Mouse (Mus musculus) erythroid progenitor cell, adult 5-6 weeks (primary cell): ENCODE results near the gene Cfap97d1. TPM values are rescaled to one million over a fixed set of nuclear protein-coding genes. Genes with fewer than 3 reads are reported as not detected.
"Not testable (repeated sequence)": the region's sequence is repeated elsewhere in the genome, so short reads cannot be mapped to it uniquely, and the experiment has no call there.

Experiments used
- ATAC-seq: replicated peaks from 2 replicates; pipeline ENCODE4 v1.8.0; 2016; ENCODE audit warnings: moderate number of reproducible peaks, mild to moderate bottlenecking, moderate TSS enrichment, inconsistent platforms; ENCODE audit not compliant: poor library complexity, low FRiP score, severe bottlenecking
- total RNA-seq, 2 experiments: library from RNA; stranded (forward) in 1 of 2; stranded (reverse) in 1 of 2; fragments of 150-400 nt in 1 of 2; fragments of 186-747, 209-891 nt in 1 of 2; gene quantifications; 2 replicates each; pipeline versions ENCODE4 v1.2.3 to v1.2.4; 2015 to 2017; ENCODE audit warnings: low replicate concordance in 2 of 2

Cfap97d1 gene
- total RNA-seq, 2 experiments from 2014 or later: not detected

DNA sequence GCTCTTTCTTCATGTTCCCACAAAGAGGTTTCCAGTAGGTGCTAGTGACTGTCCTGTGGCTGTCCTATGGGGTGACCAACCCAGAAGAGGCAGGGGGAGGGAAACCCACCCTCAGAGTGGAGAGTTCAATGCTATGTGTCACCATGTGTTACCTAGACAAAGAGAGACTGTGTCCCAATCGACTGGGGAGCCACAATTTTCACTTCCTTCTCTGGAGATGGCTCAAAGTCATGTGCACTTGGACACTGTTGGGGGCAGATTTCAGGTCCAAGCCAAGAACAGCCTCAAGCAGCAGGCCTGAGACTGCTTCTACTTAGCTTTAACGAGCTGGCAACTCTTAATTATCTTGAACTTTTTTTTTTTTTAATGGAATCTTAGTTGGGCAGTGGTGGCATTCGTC, 12.0 kb upstream of the Cfap97d1 start:
- no peak for ATAC-seq

DNA sequence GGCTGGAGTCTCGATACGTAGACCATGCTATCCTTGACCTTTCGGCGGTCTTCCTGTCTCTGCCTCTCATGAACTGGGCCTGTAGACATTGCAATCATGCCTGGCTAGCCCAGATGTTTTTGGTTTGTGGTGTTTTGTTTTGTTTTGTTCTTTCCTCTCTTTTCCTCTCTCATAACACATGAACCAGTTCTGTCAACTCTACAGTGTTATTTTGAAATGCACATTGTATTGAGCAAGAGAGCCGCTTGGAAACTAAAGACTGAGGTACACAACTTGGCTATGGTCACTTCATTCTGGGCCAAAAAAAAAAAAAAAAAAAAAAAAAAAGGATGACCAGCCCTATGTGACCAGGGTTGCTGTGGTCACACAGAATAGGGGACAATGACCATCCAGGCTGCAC, 11.4 kb upstream of the Cfap97d1 start:
- ATAC-seq: no peak

DNA sequence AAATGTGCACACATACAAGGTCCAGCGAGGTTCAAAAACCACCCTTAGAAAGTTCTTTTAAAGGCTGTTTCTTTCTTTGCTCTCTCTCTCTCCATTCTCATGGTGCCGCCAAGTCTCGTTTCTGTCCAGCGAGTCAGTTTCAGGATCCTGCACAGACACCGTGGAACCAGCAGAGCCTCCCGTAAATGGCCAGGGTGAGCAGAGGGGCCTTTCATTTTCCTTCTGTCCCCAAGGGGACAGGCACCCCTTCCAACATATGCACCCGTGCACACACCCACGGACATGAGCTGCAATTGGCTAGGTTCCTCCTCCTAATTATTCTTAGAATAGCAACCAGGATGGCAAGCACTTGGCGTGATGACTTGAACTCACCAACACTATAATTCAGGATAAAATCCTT, 10.6 kb upstream of the Cfap97d1 start:
- no peak for ATAC-seq

DNA sequence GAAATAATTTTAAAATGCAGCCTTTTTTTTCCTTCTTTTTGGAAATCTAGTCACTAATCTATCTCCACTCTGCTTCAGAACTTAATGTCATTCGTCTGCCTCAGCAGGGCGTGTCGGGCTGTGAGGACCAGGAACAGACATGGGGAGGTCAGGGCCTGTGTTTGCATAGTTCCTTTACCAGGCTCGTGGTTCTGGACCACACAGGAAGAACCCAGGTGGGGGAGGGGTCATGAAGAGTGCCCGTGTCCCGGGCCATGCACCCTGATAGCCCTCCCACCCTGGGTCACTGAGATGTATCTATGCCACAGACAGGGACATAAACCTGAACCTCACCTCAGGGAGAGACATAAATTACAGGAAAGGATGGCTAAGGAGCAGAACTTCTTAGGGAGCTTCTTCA, 9.9 kb upstream of the Cfap97d1 start:
- ATAC-seq: no peak

DNA sequence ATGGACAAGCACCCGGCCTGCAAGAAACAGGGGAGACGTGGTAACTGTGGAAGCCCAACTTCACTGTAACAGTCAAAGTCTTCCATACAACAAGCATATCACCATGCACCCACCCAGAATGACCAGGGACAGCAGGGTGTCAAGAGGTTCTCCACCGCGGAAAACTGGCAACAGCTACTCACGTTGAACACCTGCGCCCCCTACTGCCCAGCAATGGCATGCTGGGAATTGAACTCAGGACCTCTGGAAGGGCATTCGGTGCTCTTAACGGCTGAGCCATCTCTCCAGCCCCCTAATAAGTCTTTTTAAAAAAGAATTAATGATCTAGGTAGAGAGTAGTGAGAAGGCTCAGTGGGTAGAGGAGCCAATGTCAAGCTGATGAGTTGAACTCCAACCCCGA, 9.2 kb upstream of the Cfap97d1 start:
- ATAC-seq: no peak

DNA sequence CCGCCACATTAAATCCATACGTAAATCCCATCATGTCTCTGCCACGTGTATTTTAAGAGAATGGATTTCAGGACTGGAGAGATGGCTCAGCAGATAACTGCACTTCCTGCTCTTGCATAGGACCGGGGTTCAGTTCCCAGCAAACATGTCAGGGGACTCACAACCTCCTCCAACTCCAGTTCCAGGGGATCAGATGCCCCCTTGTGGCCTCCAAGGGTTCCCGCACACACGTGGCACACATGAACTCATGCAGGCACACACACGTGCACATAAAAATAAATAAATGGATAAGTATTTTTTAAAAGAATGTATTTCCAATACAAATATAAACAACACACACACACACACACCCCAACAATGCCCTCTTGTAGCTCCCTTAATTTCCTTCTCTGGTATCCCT, 7.1 kb upstream of the Cfap97d1 start:
- no peak for ATAC-seq

DNA sequence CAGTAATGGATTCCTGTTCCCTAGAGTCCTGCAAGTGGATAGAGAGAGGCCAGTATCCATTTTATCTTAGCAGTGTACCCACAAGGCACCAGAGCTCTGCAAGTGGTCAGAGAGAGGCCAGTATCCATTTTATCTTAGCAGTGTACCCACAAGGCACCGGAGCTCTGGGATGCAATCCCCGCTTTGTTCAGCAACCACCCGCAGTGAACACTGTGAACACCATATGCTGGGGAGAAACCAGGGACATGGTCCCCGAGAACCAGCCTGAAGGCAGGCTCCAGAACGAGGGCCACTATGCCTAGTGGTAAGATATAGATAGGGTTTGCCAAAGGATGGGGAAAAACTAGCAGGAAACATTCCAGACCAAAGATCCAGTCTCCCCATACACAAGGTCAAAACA, 4.9 kb upstream of the Cfap97d1 start:
- no peak for ATAC-seq

DNA sequence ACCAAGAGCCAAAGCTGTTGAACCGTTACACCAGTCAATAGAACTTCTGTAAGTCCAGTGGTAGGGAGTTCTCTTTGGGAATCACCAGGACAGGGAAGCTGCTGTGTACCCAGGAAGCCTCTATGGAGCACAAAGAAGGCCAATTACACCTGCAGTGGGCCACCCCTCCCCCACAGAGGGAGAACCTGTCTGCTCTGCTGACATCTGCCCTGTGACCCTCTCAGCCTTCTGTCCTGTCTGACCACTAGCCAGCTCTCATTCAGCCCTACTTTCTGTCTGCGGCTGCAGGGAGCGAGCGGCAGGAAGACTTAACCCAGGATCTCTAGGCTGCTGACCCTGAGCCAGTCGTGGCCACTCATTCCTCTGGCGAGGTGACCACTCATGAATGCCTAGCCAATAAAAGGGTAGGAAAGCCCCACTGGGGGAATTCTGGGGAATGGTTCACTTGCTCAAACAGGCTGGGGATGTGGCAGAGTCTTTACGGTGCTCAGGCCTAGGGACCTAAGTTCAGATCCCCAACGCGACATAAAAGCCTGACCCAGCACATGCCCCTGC, 3.4 kb upstream of the Cfap97d1 start:
- ATAC-seq: no peak

DNA sequence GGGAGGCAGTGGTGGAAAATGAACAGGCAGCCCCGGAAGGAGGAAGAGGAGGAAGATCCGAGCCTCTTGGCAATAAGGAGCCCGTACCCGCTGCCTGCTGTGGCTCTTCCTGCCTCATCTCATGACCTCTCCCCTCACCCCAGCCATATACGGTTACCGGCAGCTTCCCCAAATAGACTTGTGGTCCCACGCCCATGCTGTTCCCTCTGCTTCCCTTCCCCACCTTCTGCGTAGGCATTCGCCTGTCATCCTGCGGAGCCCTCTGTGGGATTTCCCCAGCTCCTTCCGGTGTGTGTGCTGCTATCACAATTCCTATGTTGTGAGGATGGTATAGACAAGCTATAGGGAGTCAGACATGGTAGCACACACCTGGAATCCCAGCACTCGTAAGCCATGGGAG, 2.2 kb upstream of the Cfap97d1 start:
- ATAC-seq: no peak

DNA sequence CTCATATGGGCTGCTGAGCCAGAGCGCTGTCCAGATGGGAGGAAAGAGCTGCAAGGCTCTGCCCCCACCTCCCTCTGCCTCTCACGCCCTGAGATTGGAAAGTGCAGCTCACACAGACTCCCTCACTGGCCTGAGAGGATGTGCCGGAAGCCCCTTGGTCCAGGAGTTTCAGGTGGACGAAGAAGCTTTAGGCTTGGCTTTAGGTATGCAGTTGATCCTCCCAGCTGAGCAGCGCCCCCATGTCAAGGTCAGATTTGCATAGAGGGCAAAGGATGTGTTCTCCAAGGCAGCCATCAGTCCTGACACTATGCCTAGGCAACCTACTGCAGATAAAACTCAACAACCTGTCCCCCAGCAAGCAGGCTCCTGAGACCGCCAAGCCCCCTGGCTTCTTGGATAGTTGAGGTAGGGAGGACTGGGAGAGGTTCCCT, 1.1 kb upstream of the Cfap97d1 start:
- ATAC-seq: no peak

DNA sequence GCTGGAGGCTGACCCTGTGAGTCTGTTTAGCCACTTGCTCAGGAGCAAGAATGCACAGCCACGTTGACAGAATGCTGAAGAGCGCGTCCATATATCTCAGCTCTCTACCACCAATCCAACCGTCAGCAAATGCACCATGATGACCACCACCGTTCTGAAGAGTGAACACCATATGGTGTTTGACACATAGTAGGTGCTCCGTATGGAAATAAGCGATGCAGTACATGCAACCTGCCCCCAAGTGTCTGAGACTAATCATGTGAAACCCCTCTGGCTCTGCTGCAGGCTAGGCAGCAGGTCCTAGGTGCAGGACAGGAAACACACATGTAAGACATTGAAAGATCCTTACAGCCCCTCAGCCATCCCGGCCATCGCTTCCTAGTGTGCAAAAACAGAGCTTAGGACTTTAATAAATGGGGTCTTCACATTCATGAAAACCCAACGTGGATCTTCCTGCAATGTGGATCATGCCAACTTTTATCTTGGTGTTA, 603 bp upstream of the Cfap97d1 start:
- no peak for ATAC-seq

DNA sequence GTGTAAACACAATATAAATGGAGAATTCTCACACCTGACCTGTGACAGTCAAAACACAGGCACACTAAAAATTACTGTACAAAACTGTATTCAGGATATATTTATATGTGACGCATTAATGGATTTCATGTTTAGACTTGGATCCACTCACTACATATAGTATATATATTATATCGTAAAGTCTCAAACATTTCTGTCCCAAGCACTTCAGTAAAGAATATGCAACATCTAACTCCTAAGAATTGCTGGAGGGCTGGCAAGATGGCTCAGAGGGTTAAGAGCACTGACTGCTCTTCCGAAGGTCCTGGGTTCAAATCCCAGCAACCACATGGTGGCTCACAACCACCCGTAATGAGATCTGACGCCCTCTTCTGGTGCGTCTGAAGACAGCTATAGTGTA, 1.4 kb downstream of the Cfap97d1 start:
- ATAC-seq: not testable (repeated sequence)

DNA sequence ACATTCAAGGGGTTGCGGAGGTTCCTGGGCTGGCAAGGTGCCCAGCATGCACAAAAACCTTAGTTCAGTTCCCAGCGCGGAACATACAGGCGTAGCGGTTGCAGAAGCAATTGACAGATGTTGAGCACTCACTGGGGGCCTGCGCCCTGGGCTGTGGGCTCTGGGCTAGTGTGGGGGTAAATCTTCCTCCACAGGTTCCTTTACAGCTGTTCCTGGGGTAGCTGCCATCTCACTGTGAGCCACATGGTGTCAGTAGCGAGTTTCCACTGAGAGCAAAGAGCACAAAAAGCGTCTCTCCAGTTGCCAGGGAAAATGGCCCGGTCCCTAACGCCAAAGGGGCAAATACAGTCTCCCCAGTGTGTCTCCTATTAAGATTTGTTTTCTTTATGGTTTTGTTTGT, 1.9 kb downstream of the Cfap97d1 start:
- ATAC-seq: peak; percentile 67

DNA sequence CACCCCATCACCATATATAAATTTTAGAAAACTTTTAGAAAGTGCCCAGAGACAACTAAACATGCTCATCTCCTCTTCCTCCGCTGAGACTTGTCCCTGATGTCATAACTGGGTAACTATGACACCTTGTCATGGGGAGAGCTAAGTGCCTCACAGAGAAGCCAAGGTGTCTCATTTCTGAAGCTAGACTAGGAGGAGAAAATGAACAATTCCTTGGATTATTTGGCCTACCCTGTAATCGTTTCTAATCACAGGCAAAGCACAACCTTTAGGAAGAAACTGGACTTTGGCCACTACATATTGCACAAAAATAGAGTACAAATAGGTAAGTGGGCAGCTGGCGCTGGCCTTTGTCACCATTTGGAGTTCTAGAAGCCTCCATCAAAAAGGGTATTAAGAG, 2.8 kb downstream of the Cfap97d1 start, which contains the start of gene Dusp3:
TSS of gene Dusp3 (minus strand) at position 101 of the 400 bp plus-strand sequence.
- no peak for ATAC-seq

DNA sequence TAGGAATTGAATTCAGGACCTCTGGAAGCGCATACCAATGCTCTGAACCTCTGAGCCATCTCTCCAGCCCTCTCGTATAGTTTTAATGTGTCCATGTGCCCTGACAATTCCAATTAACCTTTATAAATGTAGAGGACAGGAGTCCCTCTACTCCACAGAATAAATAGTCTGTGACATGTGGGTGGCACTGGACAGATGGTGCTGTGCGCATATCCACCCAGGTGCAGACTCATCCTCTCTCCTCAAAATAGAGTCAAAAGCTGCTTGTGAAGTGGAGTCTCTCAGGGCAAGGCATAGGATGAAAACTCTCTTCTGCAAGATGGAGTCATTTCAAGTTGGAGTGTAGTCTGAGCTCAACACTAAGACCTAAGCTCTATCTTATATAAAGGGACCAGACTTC, 6.2 kb downstream of the Cfap97d1 start:
- no peak for ATAC-seq

DNA sequence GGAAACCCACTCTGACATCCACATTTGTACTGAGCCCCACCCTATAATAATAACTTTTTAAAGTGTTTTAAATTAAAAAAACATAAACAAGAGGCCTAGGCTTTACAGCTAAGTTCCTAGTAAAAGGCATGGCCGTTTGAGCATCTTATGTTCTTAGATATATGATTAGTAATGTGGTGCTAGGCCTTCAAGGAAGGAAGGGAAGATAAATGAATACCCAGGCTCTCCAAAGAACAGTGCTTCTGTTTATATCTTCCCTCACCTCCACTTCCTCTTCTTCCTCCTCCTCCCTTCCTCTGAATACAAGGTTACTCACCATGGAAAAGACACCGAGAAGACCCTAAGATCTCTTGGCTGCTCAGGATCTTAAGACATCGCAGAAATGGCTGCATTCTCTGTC, 7.7 kb downstream of the Cfap97d1 start:
- no peak for ATAC-seq

DNA sequence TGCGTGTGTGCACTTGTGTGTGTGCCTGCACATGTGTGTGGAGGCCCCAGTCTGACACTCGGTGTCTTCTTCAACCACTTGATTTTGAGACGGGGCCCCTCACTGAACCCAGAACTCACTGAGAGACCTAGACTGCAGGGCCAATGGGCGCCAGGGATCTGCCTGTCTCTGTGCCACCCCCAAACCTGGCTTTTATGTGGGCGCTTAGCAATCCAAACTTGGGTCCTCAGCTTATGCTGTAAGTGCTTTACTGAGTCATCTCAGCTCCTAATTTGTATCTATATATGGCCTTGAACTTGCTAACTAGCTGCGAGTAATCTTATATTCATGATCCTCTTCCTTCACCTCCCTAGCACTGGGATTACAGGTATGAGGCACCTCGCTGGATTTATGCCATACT, 8.3 kb downstream of the Cfap97d1 start:
- no peak for ATAC-seq

DNA sequence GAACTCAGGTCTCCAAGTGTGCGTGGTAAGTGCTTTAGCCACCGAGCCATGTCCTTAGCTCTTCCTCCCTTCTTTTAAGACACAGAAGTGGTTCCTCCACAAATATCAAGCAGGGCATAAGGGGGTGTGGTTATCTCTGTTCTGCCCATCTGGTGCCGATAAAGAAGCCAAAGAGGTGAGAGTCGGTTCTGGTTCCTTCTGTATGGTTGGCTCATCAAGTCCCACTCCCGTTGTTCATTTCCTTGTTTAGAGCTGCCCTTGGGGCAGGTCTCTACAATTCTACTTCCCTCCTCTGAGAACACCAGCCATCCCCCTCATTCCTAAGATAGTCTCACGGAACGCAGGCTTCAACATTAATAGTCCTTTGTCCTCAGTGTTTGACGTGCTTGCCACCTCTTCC, 10.0 kb downstream of the Cfap97d1 start:
- peak; percentile 99 for ATAC-seq

DNA sequence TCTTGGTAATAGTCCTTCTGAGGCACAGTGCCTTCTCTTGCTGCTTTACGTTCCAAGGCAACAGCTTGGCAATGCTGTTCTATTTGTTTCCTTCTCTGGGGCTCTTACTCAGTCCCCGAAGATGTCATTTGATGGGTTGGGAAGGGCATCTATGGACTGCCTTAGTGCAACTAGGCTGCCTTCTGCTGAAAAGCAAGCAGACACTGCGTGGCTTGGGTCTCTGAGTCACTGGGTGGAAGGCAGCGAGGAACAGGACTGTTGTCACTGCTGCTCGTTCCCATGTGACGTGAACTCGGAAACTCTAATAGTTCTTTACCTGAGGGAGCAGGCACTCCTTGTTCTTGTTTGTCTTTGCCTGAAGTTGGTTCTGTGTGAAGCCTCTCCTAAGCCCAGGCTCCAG, 11.9 kb downstream of the Cfap97d1 start:
- no peak for ATAC-seq

DNA sequence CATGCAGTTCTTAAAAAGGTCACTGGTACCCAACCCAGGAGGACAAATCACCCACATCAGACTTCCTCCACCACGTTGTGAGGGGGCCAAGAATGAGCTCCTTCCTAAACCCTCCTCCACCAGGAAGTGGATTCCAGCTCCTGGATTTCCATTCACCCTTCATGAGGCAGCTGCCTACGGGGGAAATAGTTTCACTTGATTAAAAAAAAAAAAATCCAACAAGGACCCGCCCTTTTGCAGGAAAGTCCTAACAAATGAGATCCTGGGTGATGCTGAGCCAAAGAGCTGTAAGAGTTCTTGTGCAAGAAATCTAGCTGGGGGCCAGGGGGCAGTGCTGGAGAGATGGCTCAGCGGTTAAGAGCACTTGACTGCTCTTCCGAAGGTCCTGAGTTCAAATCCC, 14.2 kb downstream of the Cfap97d1 start:
- no peak for ATAC-seq

DNA sequence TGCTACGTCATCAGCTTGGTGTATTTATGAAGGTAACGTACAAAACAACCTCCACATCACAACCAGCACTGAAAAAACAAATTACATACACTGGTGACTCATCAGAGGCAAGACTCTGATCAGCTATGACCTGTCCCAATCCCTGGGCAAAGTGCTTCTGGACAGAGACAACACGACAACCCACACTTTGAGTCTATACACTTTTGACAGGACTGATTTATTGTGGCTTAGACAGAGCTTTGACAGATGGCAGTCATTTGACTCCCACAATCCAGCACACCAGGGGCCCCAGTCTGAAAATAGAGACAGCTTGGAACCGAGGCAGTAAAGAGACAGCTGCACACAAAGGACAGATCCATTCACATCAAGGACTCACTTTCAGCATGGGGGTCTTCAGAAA, 15.4 kb downstream of the Cfap97d1 start:
- no peak for ATAC-seq

DNA sequence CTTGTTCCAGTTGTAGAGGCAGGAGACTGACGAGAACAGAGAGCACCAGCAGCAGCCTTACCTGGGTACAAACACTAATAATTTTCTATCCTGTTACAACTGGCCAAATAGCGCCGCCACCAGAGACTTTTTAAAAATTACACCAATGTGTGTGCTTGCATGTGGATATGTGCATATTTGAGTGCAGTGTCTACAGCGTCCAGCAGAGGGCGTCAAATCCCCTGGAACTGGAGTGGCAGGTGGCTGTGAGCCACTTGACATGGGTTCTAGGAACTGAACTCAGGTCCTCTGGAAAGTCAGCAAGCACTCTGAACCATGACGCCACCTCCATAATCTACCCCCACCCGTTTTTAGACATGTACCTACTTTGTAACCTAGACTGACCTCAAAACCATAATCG, 20.2 kb downstream of the Cfap97d1 start:
- no peak for ATAC-seq
